Mouse (Mus musculus) CH12.LX (cell line): ENCODE measurements around the gene Myo19. TPM values are rescaled to one million over a fixed set of nuclear protein-coding genes. Genes with fewer than 3 reads are reported as not detected.
A peak's percentile ranks its signal among the peaks of the same experiment; 100 is the strongest.

ENCODE experiments used
- DNase-seq: peaks from one replicate; pipeline ENCODE4 v3.0.0-alpha.2; 2013; ENCODE audit errors: extremely low read depth
- H3K27ac ChIP-seq: 2 replicates; pipeline ENCODE4 v1.5.1; 2012; ENCODE audit warnings: low read depth, mild to moderate bottlenecking, control low read depth, moderate library complexity; ENCODE audit not compliant: insufficient read depth
- H3K27me3 ChIP-seq: replicated peaks from 2 replicates; pipeline ENCODE3; 2012; ENCODE audit warnings: inconsistent platforms
- H3K36me3 ChIP-seq, 2 experiments: replicated peaks in 1 of 2; 2 replicates each; pipeline versions ENCODE3 to v1.6.1; 2012; ENCODE audit warnings: inconsistent platforms in 1 of 2, low read length in 1 of 2, mild to moderate bottlenecking in 1 of 2, mixed read lengths in 1 of 2, moderate library complexity in 1 of 2; ENCODE audit not compliant: control insufficient read depth in 1 of 2, insufficient read depth in 1 of 2
- H3K4me1 ChIP-seq, 2 experiments: 2 replicates each; pipeline ENCODE4 v1.6.1; 2012; ENCODE audit warnings: inconsistent platforms in 1 of 2, moderate library complexity in 1 of 2; ENCODE audit not compliant: insufficient read depth in 2 of 2, control insufficient read depth in 1 of 2
- H3K4me2 ChIP-seq: 2 replicates; pipeline ENCODE4 v1.6.1; 2012; ENCODE audit warnings: low read depth, mild to moderate bottlenecking, control low read depth; ENCODE audit not compliant: poor library complexity, insufficient read depth, severe bottlenecking
- H3K4me3 ChIP-seq, 3 experiments: fragments of 150-350 bp in 1 of 3; sonication (generic) in 1 of 3; replicated peaks in 1 of 3; 2 replicates each; pipeline versions ENCODE3 to v1.5.1; 2011 to 2012; ENCODE audit warnings: low read depth in 2 of 3, low read length in 2 of 3, mild to moderate bottlenecking in 2 of 3, moderate library complexity in 2 of 3, control low read depth in 1 of 3, improper control_type of control experiment in 1 of 3, inconsistent platforms in 1 of 3, mixed read lengths in 1 of 3; ENCODE audit not compliant: poor library complexity in 1 of 3
- H3K79me2 ChIP-seq: replicated peaks from 2 replicates; pipeline ENCODE4 v1.6.1; 2012; ENCODE audit warnings: mild to moderate bottlenecking, moderate library complexity; ENCODE audit not compliant: control insufficient read depth, poor library complexity, insufficient read depth, severe bottlenecking; ENCODE audit errors: extremely low read depth
- H3K9ac ChIP-seq: 2 replicates; pipeline ENCODE4 v1.6.1; 2012; ENCODE audit warnings: low read depth, mild to moderate bottlenecking, control low read depth, moderate library complexity; ENCODE audit not compliant: insufficient read depth
- H3K9me3 ChIP-seq: replicated peaks from 2 replicates; pipeline ENCODE3; 2012; ENCODE audit warnings: low read length, inconsistent platforms, mixed read lengths
- CHD2 ChIP-seq: IDR thresholded peaks from 2 replicates; pipeline ENCODE4 v1.6.1; 2011; ENCODE audit warnings: low read length, improper control_type of control experiment
- GABPA ChIP-seq: IDR thresholded peaks from 2 replicates; pipeline ENCODE4 v1.6.1; 2012; ENCODE audit warnings: low read depth, low read length, improper control_type of control experiment, inconsistent platforms; ENCODE audit not compliant: insufficient replicate concordance
- HCFC1 ChIP-seq: IDR thresholded peaks from 2 replicates; pipeline ENCODE4 v1.6.1; 2012; ENCODE audit warnings: low read depth, mild to moderate bottlenecking, inconsistent platforms, low read length, improper control_type of control experiment
- IRF4 ChIP-seq: IDR thresholded peaks from 2 replicates; pipeline ENCODE4 v1.6.1; 2014; ENCODE audit warnings: low read depth, mild to moderate bottlenecking, inconsistent platforms, low read length, improper control_type of control experiment
- JUND ChIP-seq: conservative IDR thresholded peaks from 2 replicates; pipeline ENCODE4 v1.6.1; 2011; ENCODE audit warnings: low read depth, low read length, improper control_type of control experiment
- KAT2A ChIP-seq: IDR thresholded peaks from 2 replicates; pipeline ENCODE4 v1.6.1; 2012; ENCODE audit warnings: low read length, improper control_type of control experiment, inconsistent platforms; ENCODE audit not compliant: insufficient replicate concordance
- MAZ ChIP-seq: IDR thresholded peaks from 2 replicates; pipeline ENCODE4 v1.6.1; 2012; ENCODE audit warnings: low read depth, mild to moderate bottlenecking, inconsistent platforms, low read length, improper control_type of control experiment, moderate library complexity
- MEF2A ChIP-seq: IDR thresholded peaks from 2 replicates; pipeline ENCODE4 v1.6.1; 2014; ENCODE audit warnings: low read depth, mild to moderate bottlenecking, inconsistent platforms, low read length, improper control_type of control experiment, borderline replicate concordance
- MXI1 ChIP-seq: IDR thresholded peaks from 2 replicates; pipeline ENCODE4 v1.6.1; 2011; ENCODE audit warnings: mild to moderate bottlenecking, low read depth, low read length, improper control_type of control experiment
- MYC ChIP-seq: IDR thresholded peaks from 2 replicates; pipeline ENCODE4 v1.6.1; 2011; ENCODE audit warnings: low read depth, mild to moderate bottlenecking, improper control_type of control experiment, low read length
- PAX5 ChIP-seq: IDR thresholded peaks from 2 replicates; pipeline ENCODE4 v1.6.1; 2012; ENCODE audit warnings: low read length, inconsistent platforms, mixed read lengths
- POLR2A ChIP-seq: IDR thresholded peaks from 2 replicates; pipeline ENCODE4 v1.6.1; 2011; ENCODE audit warnings: low read depth, mild to moderate bottlenecking, improper control_type of control experiment, low read length
- POLR2AphosphoS2 ChIP-seq: IDR thresholded peaks from 2 replicates; pipeline ENCODE4 v1.6.1; 2011; ENCODE audit warnings: low read depth, low read length, improper control_type of control experiment
- RCOR1 ChIP-seq: conservative IDR thresholded peaks from 2 replicates; pipeline ENCODE4 v1.6.1; 2012; ENCODE audit warnings: low read depth, mild to moderate bottlenecking, inconsistent platforms, low read length, improper control_type of control experiment
- SIN3A ChIP-seq: IDR thresholded peaks from 2 replicates; pipeline ENCODE4 v1.6.1; 2012; ENCODE audit warnings: low read length, improper control_type of control experiment, inconsistent platforms
- SMC3 ChIP-seq: IDR thresholded peaks from 2 replicates; pipeline ENCODE4 v1.6.1; 2011; ENCODE audit warnings: low read depth, low read length, improper control_type of control experiment
- UBTF ChIP-seq: IDR thresholded peaks from 2 replicates; pipeline ENCODE4 v1.6.1; 2012; ENCODE audit warnings: low read depth, mild to moderate bottlenecking, inconsistent platforms, low read length, improper control_type of control experiment, moderate library complexity
- USF1 ChIP-seq: IDR thresholded peaks from 2 replicates; pipeline ENCODE4 v1.6.1; 2014; ENCODE audit warnings: low read depth, mild to moderate bottlenecking, inconsistent platforms, low read length, improper control_type of control experiment
- ZKSCAN1 ChIP-seq: IDR thresholded peaks from 2 replicates; pipeline ENCODE4 v1.6.1; 2012; ENCODE audit warnings: low read depth, inconsistent platforms, low read length, improper control_type of control experiment, borderline replicate concordance
- ZNF384 ChIP-seq: IDR thresholded peaks from 2 replicates; pipeline ENCODE4 v1.6.1; 2012; ENCODE audit warnings: low read depth, low read length, improper control_type of control experiment, inconsistent platforms
- dilution Hi-C: fragments of 300-500 bp; cut with MboI; formaldehyde crosslinking; loops from 2 replicates; pipeline ENCODE4 v1.14.3; 2020; ENCODE audit warnings: low sequenced_read_pairs; ENCODE audit not compliant: extremely low pct_unique_long_range_greater_than_20kb, extremely low pct_ligation_motif_present
- in situ Hi-C: fragments of 300-500 bp; cut with MboI; formaldehyde crosslinking; loops from 3 replicates; pipeline ENCODE4 v1.14.3; 2019; ENCODE audit warnings: low sequenced_read_pairs, low pct_ligation_motif_present, low pct_unique_long_range_greater_than_20kb, mixed read lengths
- polyA plus RNA-seq: library from polyadenylated mRNA; unstranded; fragments of >175 nt; gene quantifications from 2 replicates; pipeline ENCODE4 v1.2.1, GENCODE M21; 2012; ENCODE audit warnings: low read depth; ENCODE audit not compliant: insufficient read length
- total RNA-seq, 2 experiments: library from RNA; depleted of rRNA; stranded (reverse); fragments of 300-350 nt in 1 of 2; fragments of >200 nt in 1 of 2; gene quantifications; 2 replicates each; pipeline ENCODE4 v1.2.3; 2012 to 2014

Myo19 gene
- total and polyA plus RNA-seq, 3 experiments: 8.0 to 27.1 (median 9.1) TPM

DNA sequence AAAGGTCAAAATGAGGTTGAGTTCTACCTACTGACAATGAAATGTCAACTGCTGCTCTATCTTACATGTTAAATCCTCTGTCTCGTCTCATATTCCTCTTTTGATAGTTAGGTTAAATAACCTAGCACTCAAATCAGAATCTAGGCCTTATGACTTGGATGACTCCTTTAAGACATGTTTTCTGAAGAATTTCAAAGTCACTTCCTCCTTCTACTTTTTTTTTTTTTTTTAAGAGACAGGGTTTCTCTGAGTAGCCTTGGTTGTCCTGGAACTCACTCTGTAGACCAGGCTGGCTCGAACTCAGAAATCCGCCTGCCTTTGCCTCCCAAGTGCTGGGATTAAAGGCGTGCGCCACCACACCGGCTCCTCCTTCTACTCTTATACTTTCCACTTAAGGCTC is 24.7 kb upstream of the Myo19 start:
- Histone ChIP-seq H3K9me3 (no peaks in the 10 kb centered on the region), H3K4me1 (peaks cover 0 to 12% of the 10 kb centered on the region in 2 experiments; a peak in 1 of 4 replicates), H3K27me3 (no peaks in the 10 kb centered on the region), H3K36me3 (peaks cover 52 to 86% of the 10 kb centered on the region in 2 experiments), H3K9ac (no peak overlapping the region), H3K4me3 (no peak overlapping the region), H3K79me2 (peaks cover 12% of the 10 kb centered on the region; the same call in 1 of the 2 replicates), H3K27ac (no peak overlapping the region), H3K4me2 (no peak overlapping the region)
- TF ChIP-seq ZNF384 (peak; percentile 57), RCOR1 (no peak)
- in situ Hi-C loops (no loop called here), dilution Hi-C loops (no loop called here)
- DNase-seq: no peak

DNA sequence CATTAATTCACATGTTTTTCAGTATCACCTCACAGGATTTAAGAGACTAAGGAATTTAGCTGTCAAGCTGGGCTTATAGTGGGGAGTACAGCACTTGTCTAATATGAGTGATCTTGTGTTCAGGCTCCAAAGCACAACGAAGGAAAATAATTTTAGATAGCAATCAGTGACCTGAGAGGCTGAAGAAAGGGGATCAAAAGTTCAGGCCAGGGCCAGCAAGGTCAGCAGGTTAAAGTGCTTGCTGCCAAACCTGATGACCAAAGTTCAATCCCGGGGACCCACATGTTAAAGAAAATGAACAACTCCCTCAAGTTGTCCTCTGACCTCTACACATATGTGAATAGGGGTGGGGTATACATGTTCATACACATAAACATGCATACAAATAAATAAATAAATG is 14.7 kb upstream of the Myo19 start:
- no peak for DNase-seq
- dilution Hi-C loops: no loop called here
- Histone ChIP-seq H3K9me3 (no peaks in the 10 kb centered on the region), H3K36me3 (peaks cover 13 to 60% of the 10 kb centered on the region in 2 experiments), H3K4me1 (peaks cover 8 to 50% of the 10 kb centered on the region in 2 experiments; a peak in 3 of 4 replicates), H3K4me3 (no peak overlapping the region), H3K27me3 (no peaks in the 10 kb centered on the region), H3K79me2 (peaks cover 76% of the 10 kb centered on the region), H3K27ac (no peak overlapping the region), H3K4me2 (no peak overlapping the region), H3K9ac (no peak overlapping the region)
- in situ Hi-C loops: no loop called here
- TF ChIP-seq POLR2AphosphoS2 (no peak), USF1 (no peak), SIN3A (no peak), POLR2A (no peak), MEF2A (no peak), UBTF (no peak), IRF4 (no peak), PAX5 (no peak), MAZ (no peak), MYC (no peak), JUND (no peak), SMC3 (no peak), KAT2A (no peak), MXI1 (no peak), GABPA (no peak), ZKSCAN1 (no peak), CHD2 (no peak), ZNF384 (no peak), HCFC1 (no peak)
